Mouse (Mus musculus) heart, adult 2 months (tissue): ENCODE measurements around the gene Snrpd2. TPM values are rescaled to one million over a fixed set of nuclear protein-coding genes. Genes with fewer than 3 reads are reported as not detected.

Experiments used
- DNase-seq, 2 experiments: peaks; one replicate each; pipeline ENCODE4 v3.0.0; 2021
- H3K27ac ChIP-seq: fragments of 200-600 bp; 2 replicates; pipeline ENCODE4 v1.8.1; 2022
- H3K27me3 ChIP-seq: fragments of 200-500 bp; 2 replicates; pipeline ENCODE4 v1.6.1; 2012; ENCODE audit warnings: mild to moderate bottlenecking, low read length, inconsistent platforms, mixed read lengths; ENCODE audit not compliant: control insufficient read depth, insufficient read depth
- H3K36me3 ChIP-seq: fragments of 200-500 bp; 2 replicates; pipeline ENCODE4 v1.6.1; 2012; ENCODE audit warnings: low read length, inconsistent platforms; ENCODE audit not compliant: control insufficient read depth, insufficient read depth
- H3K4me1 ChIP-seq: fragments of 200-500 bp; 2 replicates; pipeline ENCODE4 v1.6.1; 2011; ENCODE audit warnings: low read length; ENCODE audit not compliant: control insufficient read depth, insufficient read depth
- H3K4me3 ChIP-seq: fragments of 200-600 bp; 2 replicates; pipeline ENCODE4 v1.8.1; 2022
- H3K79me2 ChIP-seq: fragments of 200-500 bp; replicated peaks from 2 replicates; pipeline ENCODE4 v1.6.1; 2012; ENCODE audit warnings: mild to moderate bottlenecking, inconsistent platforms, low read length, moderate library complexity, mixed read lengths; ENCODE audit not compliant: control insufficient read depth, insufficient read depth
- H3K9ac ChIP-seq: fragments of 200-500 bp; 2 replicates; pipeline ENCODE4 v1.6.1; 2012; ENCODE audit warnings: low read depth, mild to moderate bottlenecking, control low read depth, inconsistent platforms, low read length, mixed read lengths
- CTCF ChIP-seq: fragments of 200-600 bp; IDR thresholded peaks from 2 replicates; pipeline ENCODE4 v1.8.1; 2022; ENCODE audit warnings: antibody characterized with exemption, mild to moderate bottlenecking, moderate library complexity
- EP300 ChIP-seq: fragments of 200-500 bp; IDR thresholded peaks from 2 replicates; pipeline ENCODE4 v1.6.1; 2011; ENCODE audit warnings: low read depth, low read length, control low read depth; ENCODE audit not compliant: insufficient read depth
- POLR2A ChIP-seq: fragments of 200-500 bp; IDR thresholded peaks from 2 replicates; pipeline ENCODE4 v1.6.1; 2011; ENCODE audit warnings: mild to moderate bottlenecking, low read depth, low read length, control low read depth; ENCODE audit not compliant: insufficient read depth
- WGBS: fragments of 180-500 bp; shearing (Covaris S2); methylation state at CpG from one replicate; pipeline ENCODE4 v1.1.7; 2018; 5-methylcytosine and 5-hydroxymethylcytosine counted together
- intact Hi-C: fragments of 180-260 bp; cut with DNase I; formaldehyde crosslinking; loops from one replicate; pipeline ENCODE4 v1.15.1; 2025
- long read RNA-seq: library from polyadenylated mRNA; stranded (forward); transcript quantifications from one replicate; pipeline ENCODE4 v2.0.0, GENCODE M21; 2021
- polyA plus RNA-seq: library from polyadenylated mRNA; depleted of rRNA; stranded (reverse); fragments of >200 nt; gene quantifications from 2 replicates; pipeline ENCODE4 v1.2.3, GENCODE M21; 2012; rRNA removed
- total RNA-seq, 2 experiments: library from RNA; stranded (reverse); gene quantifications; 2 replicates each; pipeline ENCODE4 v1.2.3; 2021

Gene Snrpd2
- total RNA-seq (10 to 100 TPM; 58.7 to 68.7 TPM), polyA plus RNA-seq (28.6 and 34.7 TPM in 2 replicates)
- long read RNA-seq, transcript Snrpd2-201 (3 exons, 1,420 nt) = major isoform, 66 of 68 reads
- long read RNA-seq, partial matches to known transcripts = 1 of 68 reads
- long read RNA-seq, other reads (novel, unspliced or antisense) = 1 of 68 reads

DNA sequence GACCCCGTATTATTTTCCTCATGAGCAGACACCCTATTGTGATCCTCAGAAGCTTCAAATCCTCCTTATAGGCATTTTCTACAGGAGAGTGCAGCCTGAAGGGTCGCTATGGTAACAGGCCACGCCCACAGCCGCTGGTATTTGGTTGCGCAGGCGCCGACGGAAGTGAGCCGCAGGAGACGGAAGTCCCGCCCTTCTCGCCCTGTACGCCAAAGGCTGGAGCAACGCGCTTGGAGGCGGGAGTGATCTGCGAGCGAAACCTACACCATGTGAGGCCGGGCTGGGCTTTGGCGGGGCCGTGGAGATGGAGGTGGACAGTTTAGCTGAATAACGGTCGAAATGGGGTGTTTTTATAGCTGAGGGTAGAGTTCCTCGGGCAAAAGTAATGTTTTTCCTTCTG, at the start of gene Snrpd2:
Gene Snrpd2 (plus strand): TSS at position 97 of the 400 bp plus-strand sequence.
- Histone ChIP-seq H3K27me3 (no peaks in the 10 kb centered on the region), H3K4me3 (peak within 1 kb of the TSS; percentile 86), H3K27ac (peak within 1 kb of the TSS; percentile 86), H3K9ac (peak within 1 kb of the TSS; percentile 87), H3K79me2 (no peaks in the 10 kb centered on the region; the same call in 1 of the 2 replicates), H3K36me3 (no peaks in the 10 kb centered on the region), H3K4me1 (no peaks in the 10 kb centered on the region; the same call in 1 of the 2 replicates)
- under 1% methylated on average over 24 of the region's 24 CpGs for WGBS
- TF ChIP-seq POLR2A (peak; percentile 75), CTCF (no peak)
- intact Hi-C loops = no loop called here
- DNase-seq = peak; percentile 96 to 98

DNA sequence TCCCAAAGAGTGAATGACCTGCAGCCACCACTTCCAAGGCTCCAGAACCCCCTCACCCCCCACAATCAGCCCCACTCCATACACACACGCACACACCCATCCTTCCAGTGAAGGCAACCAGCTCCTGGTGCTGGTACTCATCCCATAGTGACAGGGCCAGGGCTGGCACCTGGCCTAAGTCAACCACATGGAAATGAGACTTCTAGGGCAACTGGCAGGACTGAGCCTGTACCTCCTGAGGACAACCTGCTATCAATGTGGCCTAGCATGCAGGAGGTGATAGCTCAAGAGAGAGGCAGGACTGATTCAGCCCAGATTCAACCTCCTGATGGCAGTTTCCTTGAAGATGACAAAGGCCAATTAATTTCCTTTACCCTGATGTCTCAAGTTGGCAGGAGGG, 49.2 kb upstream of the Snrpd2 start:
- Histone ChIP-seq H3K79me2 (no peaks in the 10 kb centered on the region), H3K36me3 (no peaks in the 10 kb centered on the region), H3K4me1 (peaks cover 4% of the 10 kb centered on the region), H3K27me3 (no peaks in the 10 kb centered on the region), H3K4me3 (no peak overlapping the region), H3K27ac (no peak overlapping the region), H3K9ac (no peak overlapping the region)
- intact Hi-C loops = no loop called here
- no peak for DNase-seq
- 52% methylated on average over 1 of the region's 1 CpGs for WGBS
- TF ChIP-seq EP300 = no peak
- TF ChIP-seq POLR2A = no peak
- no peak for TF ChIP-seq CTCF

DNA sequence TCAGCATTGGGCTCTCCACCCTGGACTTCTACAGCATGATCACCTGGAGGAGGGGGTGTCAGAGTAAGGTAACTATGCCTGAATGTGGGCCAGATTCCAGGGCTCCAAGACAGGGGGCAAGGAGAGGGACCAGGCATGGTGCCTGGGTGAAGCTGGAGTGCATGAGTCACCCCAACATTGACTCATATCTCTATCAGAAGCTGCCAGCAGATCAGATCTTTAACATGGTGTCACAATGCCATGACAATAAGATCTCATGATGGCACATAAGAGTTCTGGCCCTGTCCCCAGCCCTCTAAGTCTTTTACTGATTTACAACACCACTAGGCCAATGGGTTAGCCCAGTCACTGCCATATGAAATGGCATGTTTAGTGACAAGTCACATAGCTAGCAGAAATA, 45.8 kb upstream of the Snrpd2 start:
- intact Hi-C loops = no loop called here
- TF ChIP-seq POLR2A (no peak), EP300 (no peak), CTCF (no peak)

DNA sequence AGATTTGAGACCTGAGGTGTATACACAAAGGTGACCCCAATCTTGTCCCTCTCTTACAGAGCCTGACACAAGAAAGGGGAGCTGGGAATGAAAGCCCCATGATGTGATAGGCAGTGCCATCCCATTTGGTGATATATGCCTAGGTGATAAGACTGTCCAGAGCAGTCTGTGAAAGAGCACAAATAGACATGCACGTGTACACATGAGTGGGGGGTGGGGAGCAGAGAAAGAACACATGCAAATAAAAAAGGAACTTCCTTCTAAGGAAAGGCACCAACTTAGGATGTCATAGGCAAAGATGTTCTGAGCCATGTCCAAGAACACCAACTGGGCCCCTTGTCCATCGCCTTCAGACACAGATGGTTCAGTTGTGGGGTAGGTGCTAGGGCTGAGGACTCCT, 45.0 kb upstream of the Snrpd2 start:
- Histone ChIP-seq H3K27ac (no peak overlapping the region), H3K4me3 (no peak overlapping the region), H3K9ac (no peak overlapping the region), H3K27me3 (no peaks in the 10 kb centered on the region), H3K36me3 (no peaks in the 10 kb centered on the region), H3K4me1 (peaks cover 1% of the 10 kb centered on the region; the same call in 1 of the 2 replicates), H3K79me2 (no peaks in the 10 kb centered on the region)
- intact Hi-C loops = no loop called here
- no peak for DNase-seq
- TF ChIP-seq POLR2A (no peak), EP300 (no peak)
- whole genome bisulfite sequencing = 78% methylated on average over 2 of the region's 2 CpGs

More for the DNA sequence above, 45.8 kb upstream of the Snrpd2 start:
- H3K4me1 ChIP-seq = peaks cover 1% of the 10 kb centered on the region; the same call in 1 of the 2 replicates
- no peak overlapping the region for H3K4me3 ChIP-seq
- H3K9ac ChIP-seq = no peak overlapping the region
- H3K36me3 ChIP-seq = no peaks in the 10 kb centered on the region
- no peaks in the 10 kb centered on the region for H3K27me3 ChIP-seq
- DNase-seq = no peak
- no peaks in the 10 kb centered on the region for H3K79me2 ChIP-seq
- H3K27ac ChIP-seq = no peak overlapping the region

DNA sequence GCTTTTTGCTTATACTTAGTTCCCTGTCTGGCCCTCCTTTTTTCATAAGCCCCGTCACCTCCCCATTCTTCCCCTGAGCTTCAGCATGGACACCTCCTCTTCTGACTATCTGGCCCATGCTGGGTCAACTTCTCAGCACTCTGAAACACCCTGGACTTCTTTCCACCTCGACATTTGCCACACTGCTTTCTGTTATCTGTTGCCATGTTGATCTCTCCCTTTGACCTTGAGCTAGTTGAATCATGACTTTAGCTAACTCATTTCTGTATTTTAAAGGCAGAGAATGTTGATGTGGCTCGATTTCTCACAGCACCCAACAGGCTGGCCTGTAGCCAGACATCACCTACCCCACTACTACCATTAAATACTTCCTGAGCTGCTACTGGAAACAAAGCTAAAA, 42.1 kb upstream of the Snrpd2 start:
- Histone ChIP-seq H3K36me3 (no peaks in the 10 kb centered on the region), H3K9ac (no peak overlapping the region), H3K27me3 (no peaks in the 10 kb centered on the region), H3K4me3 (no peak overlapping the region), H3K27ac (no peak overlapping the region), H3K79me2 (no peaks in the 10 kb centered on the region), H3K4me1 (no peaks in the 10 kb centered on the region)
- 28% methylated on average over 3 of the region's 3 CpGs for WGBS
- no peak for DNase-seq
- intact Hi-C loops = no loop called here
- TF ChIP-seq EP300 = no peak
- no peak for TF ChIP-seq CTCF
- TF ChIP-seq POLR2A = no peak

- no peak overlapping the region for H3K27ac ChIP-seq
- TF ChIP-seq CTCF (no peak), EP300 (no peak), POLR2A (no peak)
- no peak for DNase-seq
- WGBS = 94% methylated on average over 1 of the region's 1 CpGs
- no peak overlapping the region for H3K4me3 ChIP-seq
- H3K79me2 ChIP-seq = no peaks in the 10 kb centered on the region
- intact Hi-C loops = no loop called here
- H3K9ac ChIP-seq = no peak overlapping the region
- H3K4me1 ChIP-seq = no peaks in the 10 kb centered on the region
- no peaks in the 10 kb centered on the region for H3K27me3 ChIP-seq
- no peaks in the 10 kb centered on the region for H3K36me3 ChIP-seq
Measured at GRCm38 (mm10) chr7:19109565-19109964, 40.0 kb upstream of the Snrpd2 start.
